Mouse (Mus musculus) embryonic facial prominence, embryonic 15.5 days (tissue): Measurements from ENCODE around the gene Adgrf5. TPM values are rescaled to one million over a fixed set of nuclear protein-coding genes. Genes with fewer than 3 reads are reported as not detected.

ENCODE experiments used
- ATAC-seq: fragments of 200-750 bp; cut with Nextera tagmentation; 2 replicates; pipeline ENCODE4 v1.8.0; 2017; ENCODE audit warnings: low read depth, moderate TSS enrichment; ENCODE audit not compliant: insufficient number of reproducible peaks, low FRiP score, low TSS enrichment
- H3K27ac ChIP-seq: fragments of 300-500 bp; sonication (generic); replicated peaks from 2 replicates; pipeline ENCODE4 v1.5.1; 2015; ENCODE audit warnings: mild to moderate bottlenecking, inconsistent platforms
- H3K27me3 ChIP-seq: fragments of 300-500 bp; sonication (generic); 2 replicates; pipeline ENCODE4 v1.6.1; 2015; ENCODE audit warnings: inconsistent platforms
- H3K36me3 ChIP-seq: fragments of 300-500 bp; sonication (generic); 2 replicates; pipeline ENCODE4 v1.6.1; 2015; ENCODE audit warnings: mild to moderate bottlenecking, inconsistent platforms
- H3K4me1 ChIP-seq: fragments of 300-500 bp; sonication (generic); 2 replicates; pipeline ENCODE4 v1.6.1; 2015; ENCODE audit warnings: inconsistent platforms
- H3K4me2 ChIP-seq: fragments of 300-500 bp; sonication (generic); replicated peaks from 2 replicates; pipeline ENCODE4 v1.6.1; 2015; ENCODE audit warnings: mild to moderate bottlenecking, inconsistent platforms
- H3K4me3 ChIP-seq: fragments of 300-500 bp; sonication (generic); replicated peaks from 2 replicates; pipeline ENCODE4 v1.5.1; 2015; ENCODE audit warnings: mild to moderate bottlenecking, inconsistent platforms
- H3K9ac ChIP-seq: fragments of 300-500 bp; sonication (generic); 2 replicates; pipeline ENCODE4 v1.6.1; 2015; ENCODE audit warnings: inconsistent platforms
- H3K9me3 ChIP-seq: fragments of 300-500 bp; sonication (generic); replicated peaks from 2 replicates; pipeline ENCODE4 v1.6.1; 2016; ENCODE audit warnings: inconsistent platforms
- WGBS: fragments of 180-500 bp; shearing (Covaris S2); methylation state at CpG from one replicate; pipeline ENCODE4 v1.1.7; 2015; 5-methylcytosine and 5-hydroxymethylcytosine counted together
- polyA plus RNA-seq: library from polyadenylated mRNA; unstranded; fragments of >200 nt; fragmentation: Nextera tagmentation; extraction: Ambion mirVana; gene quantifications from 2 replicates; pipeline ENCODE4 v1.2.1, GENCODE M21; 2015

Adgrf5 gene
- 10.9 and 11.2 TPM in 2 replicates for polyA plus RNA-seq

DNA sequence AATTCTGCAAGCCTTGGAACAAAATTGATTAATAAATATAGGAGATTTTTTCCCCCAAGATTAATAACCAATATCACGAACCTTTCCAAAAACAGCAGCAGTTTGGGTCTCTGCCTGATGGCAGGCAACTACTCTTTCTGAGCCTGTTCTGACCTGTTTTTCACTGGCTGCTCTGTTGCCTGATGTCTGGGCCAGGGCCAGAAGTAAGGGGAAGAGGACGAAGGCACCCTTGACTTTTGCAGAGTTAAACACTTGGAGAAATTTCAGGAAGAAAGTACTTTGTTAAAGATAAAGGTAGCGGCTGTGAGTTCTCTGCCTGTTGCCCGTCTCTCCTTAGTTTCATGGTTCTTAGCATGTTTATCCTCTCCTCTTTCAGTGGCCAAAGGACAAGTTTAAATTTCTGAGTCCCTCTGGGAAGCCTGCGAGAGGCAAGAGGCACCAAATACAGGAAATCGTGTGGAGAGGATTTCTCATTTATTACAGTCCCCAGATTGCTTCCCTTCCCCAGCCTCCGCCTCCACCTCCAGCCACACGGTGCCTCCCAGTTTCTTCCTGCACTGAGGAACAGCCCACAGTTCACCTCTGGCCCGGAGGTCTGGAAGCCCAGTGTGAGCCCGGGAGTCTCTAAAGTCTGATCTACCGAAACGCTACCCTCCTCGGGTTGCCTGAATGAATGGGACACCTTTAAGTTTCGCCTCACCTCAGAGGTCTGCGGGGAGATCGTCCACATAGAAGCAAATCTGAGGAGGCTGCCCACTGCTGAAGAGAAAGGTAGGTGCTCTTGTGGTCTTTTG lies at the start of gene Adgrf5:
Gene Adgrf5, plus strand, starts transcription at position 626 of the 794 bp plus-strand sequence.
- H3K9me3 ChIP-seq: no peaks in the 10 kb centered on the region
- H3K9ac ChIP-seq: no peak within 1 kb of the TSS
- WGBS: 43% methylated on average over 16 of the region's 16 CpGs
- H3K27ac ChIP-seq: no peak within 1 kb of the TSS
- H3K27me3 ChIP-seq: no peaks in the 10 kb centered on the region
- H3K4me1 ChIP-seq: peaks cover 10% of the 10 kb centered on the region; the same call in 1 of the 2 replicates
- ATAC-seq: no peak
- no peaks in the 10 kb centered on the region for H3K36me3 ChIP-seq
- H3K4me3 ChIP-seq: peak within 1 kb of the TSS; percentile 8
- no peak within 1 kb of the TSS for H3K4me2 ChIP-seq

DNA sequence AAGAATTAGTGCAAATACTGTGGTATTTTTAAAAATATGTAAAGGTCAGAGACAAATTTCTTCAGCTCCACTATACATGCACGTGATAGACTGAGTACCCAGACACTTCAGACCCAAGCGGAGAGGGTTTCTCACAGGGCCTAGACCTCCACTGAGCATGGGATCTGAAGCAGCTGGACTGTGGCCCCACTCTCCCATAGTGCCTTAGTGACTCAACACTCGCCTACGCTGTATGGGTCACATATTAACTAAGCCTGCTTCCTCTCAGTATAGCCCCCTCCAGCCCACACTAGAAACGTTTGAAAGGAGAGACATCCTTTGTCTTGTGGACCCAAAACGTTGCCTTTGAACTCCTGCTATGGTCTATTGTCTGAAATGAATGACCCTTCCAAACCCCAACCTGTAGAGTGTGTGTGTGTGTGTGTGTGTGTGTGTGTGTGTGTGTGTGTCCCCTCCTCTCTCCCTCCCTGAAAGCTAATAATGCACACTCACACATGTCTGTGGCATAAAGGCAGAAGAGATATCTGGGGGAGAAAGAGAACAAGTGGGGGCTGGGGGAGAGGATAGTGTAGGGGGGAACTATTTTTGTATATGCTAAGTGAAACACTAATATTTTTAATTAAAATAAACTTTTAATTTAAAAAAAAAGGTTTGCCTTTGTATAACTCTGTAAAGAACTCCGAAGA lies 34.1 kb upstream of the Adgrf5 start:
- no peak overlapping the region for H3K9ac ChIP-seq
- H3K27ac ChIP-seq: no peak overlapping the region
- no peaks in the 10 kb centered on the region for H3K36me3 ChIP-seq
- no peak overlapping the region for H3K4me2 ChIP-seq
- no peaks in the 10 kb centered on the region for H3K9me3 ChIP-seq
- WGBS: 51% methylated on average over 7 of the region's 7 CpGs
- 0 out of 2 replicates have a peak, but pooled peaks cover 3% of the 10 kb centered on the region for H3K4me1 ChIP-seq
- no peak for ATAC-seq
- no peaks in the 10 kb centered on the region for H3K27me3 ChIP-seq
- H3K4me3 ChIP-seq: no peak overlapping the region

GRCm38 (mm10) chr17:43326726-43327700 lies 33.2 kb upstream of the Adgrf5 start:
- 0 out of 2 replicates have a peak, but pooled peaks cover 3% of the 10 kb centered on the region for H3K4me1 ChIP-seq
- H3K36me3 ChIP-seq: no peaks in the 10 kb centered on the region
- ATAC-seq: peak; percentile 67
- H3K27ac ChIP-seq: 0 out of 2 replicates have a peak overlapping the region, but pooled peaks have one; percentile 17
- H3K4me2 ChIP-seq: peak overlapping the region; percentile 57
- H3K9me3 ChIP-seq: no peaks in the 10 kb centered on the region
- no peaks in the 10 kb centered on the region for H3K27me3 ChIP-seq
- WGBS: 13% methylated on average over 29 of the region's 29 CpGs
- H3K9ac ChIP-seq: no peak overlapping the region
- peak overlapping the region; percentile 34 for H3K4me3 ChIP-seq

- Histone ChIP-seq H3K4me2 (no peak overlapping the region), H3K4me3 (no peak overlapping the region), H3K36me3 (no peaks in the 10 kb centered on the region), H3K4me1 (0 out of 2 replicates have a peak, but pooled peaks cover 3% of the 10 kb centered on the region), H3K9me3 (no peaks in the 10 kb centered on the region), H3K27me3 (no peaks in the 10 kb centered on the region), H3K9ac (no peak overlapping the region), H3K27ac (no peak overlapping the region)
- no peak for ATAC-seq
- WGBS: 71% methylated on average over 6 of the region's 6 CpGs
These were observed 32.4 kb upstream of the Adgrf5 start for GRCm38 (mm10) chr17:43327810-43328209.

GRCm38 (mm10) chr17:43329216-43329615 lies 31.0 kb upstream of the Adgrf5 start:
- Histone ChIP-seq H3K9me3 (no peaks in the 10 kb centered on the region), H3K4me1 (0 out of 2 replicates have a peak, but pooled peaks cover 3% of the 10 kb centered on the region), H3K27ac (no peak overlapping the region), H3K36me3 (no peaks in the 10 kb centered on the region), H3K4me3 (no peak overlapping the region), H3K9ac (no peak overlapping the region), H3K4me2 (no peak overlapping the region), H3K27me3 (no peaks in the 10 kb centered on the region)
- WGBS: 84% methylated on average over 4 of the region's 4 CpGs
- ATAC-seq: no peak

GRCm38 (mm10) chr17:43329761-43330183 lies 30.5 kb upstream of the Adgrf5 start:
- Histone ChIP-seq H3K27ac (no peak overlapping the region), H3K9me3 (no peaks in the 10 kb centered on the region), H3K4me1 (0 out of 2 replicates have a peak, but pooled peaks cover 3% of the 10 kb centered on the region), H3K4me3 (no peak overlapping the region), H3K4me2 (no peak overlapping the region), H3K36me3 (no peaks in the 10 kb centered on the region), H3K27me3 (no peaks in the 10 kb centered on the region), H3K9ac (no peak overlapping the region)
- no peak for ATAC-seq
- 73% methylated on average over 7 of the region's 7 CpGs for WGBS

- no peak overlapping the region for H3K27ac ChIP-seq
- WGBS: 64% methylated on average over 5 of the region's 5 CpGs
These were observed 27.6 kb upstream of the Adgrf5 start for GRCm38 (mm10) chr17:43332686-43333085.

DNA sequence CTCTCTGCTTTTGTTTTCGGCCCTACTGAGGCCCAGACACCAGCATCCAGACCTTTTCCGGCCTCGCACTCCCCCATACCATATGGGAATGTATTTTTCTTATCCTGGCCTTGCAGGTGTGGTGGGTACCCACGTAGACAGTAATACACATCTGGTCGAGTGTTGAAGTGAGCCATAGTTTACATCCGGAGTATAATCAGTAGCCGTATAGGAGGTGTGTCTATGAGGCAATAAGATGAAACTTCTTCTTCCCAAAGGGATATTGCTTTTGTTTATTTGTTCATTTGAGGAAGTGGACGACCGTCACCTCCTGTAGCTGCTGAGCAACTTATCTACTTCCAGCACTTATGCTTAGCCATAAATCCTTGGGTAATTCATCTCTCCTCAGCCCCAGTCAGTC lies 26.2 kb upstream of the Adgrf5 start:
- 69% methylated on average over 9 of the region's 9 CpGs for WGBS
- Histone ChIP-seq H3K4me3 (no peak overlapping the region), H3K9me3 (no peaks in the 10 kb centered on the region), H3K27ac (no peak overlapping the region), H3K4me2 (no peak overlapping the region), H3K27me3 (no peaks in the 10 kb centered on the region), H3K4me1 (no peaks in the 10 kb centered on the region), H3K9ac (no peak overlapping the region), H3K36me3 (no peaks in the 10 kb centered on the region)
- ATAC-seq: no peak

More at GRCm38 (mm10) chr17:43332686-43333085, 27.6 kb upstream of the Adgrf5 start:
- Histone ChIP-seq H3K9ac (no peak overlapping the region), H3K4me2 (no peak overlapping the region), H3K9me3 (no peaks in the 10 kb centered on the region), H3K36me3 (no peaks in the 10 kb centered on the region), H3K27me3 (no peaks in the 10 kb centered on the region), H3K4me3 (no peak overlapping the region), H3K4me1 (no peaks in the 10 kb centered on the region)
- no peak for ATAC-seq

- Histone ChIP-seq H3K4me2 (no peak overlapping the region), H3K9ac (no peak overlapping the region), H3K36me3 (no peaks in the 10 kb centered on the region), H3K9me3 (no peaks in the 10 kb centered on the region), H3K4me1 (no peaks in the 10 kb centered on the region), H3K27ac (no peak overlapping the region), H3K27me3 (no peaks in the 10 kb centered on the region), H3K4me3 (no peak overlapping the region)
- WGBS: 74% methylated on average over 2 of the region's 2 CpGs
- ATAC-seq: no peak
These were observed 22.6 kb upstream of the Adgrf5 start for GRCm38 (mm10) chr17:43337643-43338042.

GRCm38 (mm10) chr17:43338279-43338678 lies 22.0 kb upstream of the Adgrf5 start:
- H3K36me3 ChIP-seq: no peaks in the 10 kb centered on the region
- 79% methylated on average over 3 of the region's 3 CpGs for WGBS
- no peaks in the 10 kb centered on the region for H3K9me3 ChIP-seq
- no peak overlapping the region for H3K27ac ChIP-seq
- no peak overlapping the region for H3K4me2 ChIP-seq
- no peaks in the 10 kb centered on the region for H3K27me3 ChIP-seq
- H3K4me3 ChIP-seq: no peak overlapping the region
- H3K9ac ChIP-seq: no peak overlapping the region
- H3K4me1 ChIP-seq: no peaks in the 10 kb centered on the region
- ATAC-seq: no peak
